Mouse (Mus musculus) stomach, postnatal 0 days (tissue): ENCODE measurements around the gene Fgf22.

Experiments
- CTCF ChIP-seq: IDR thresholded peaks from 2 replicates; pipeline ENCODE4 v1.5.1; 2016; ENCODE audit warnings: antibody characterized with exemption, low read depth, mild to moderate bottlenecking, moderate library complexity
- EP300 ChIP-seq: optimal IDR thresholded peaks from 2 replicates; pipeline ENCODE3; 2016; ENCODE audit warnings: antibody characterized with exemption

GRCm38 (mm10) chr10:79739234-79739633, 15.6 kb upstream of the Fgf22 start:
- TF ChIP-seq EP300, result no peak
- TF ChIP-seq CTCF, result no peak
